Mouse (Mus musculus) c-Kit-positive CD71-positive TER-119-negative erythroid progenitor cells, embryonic 14.5 days (primary cell): ENCODE results near the gene Ctns.
A peak's percentile ranks its signal among the peaks of the same experiment; 100 is the strongest.

Experiments used
- DNase-seq: peaks from one replicate; pipeline ENCODE4 v3.0.0-alpha.2; 2013; ENCODE audit warnings: low read depth

The Ctns gene

DNA sequence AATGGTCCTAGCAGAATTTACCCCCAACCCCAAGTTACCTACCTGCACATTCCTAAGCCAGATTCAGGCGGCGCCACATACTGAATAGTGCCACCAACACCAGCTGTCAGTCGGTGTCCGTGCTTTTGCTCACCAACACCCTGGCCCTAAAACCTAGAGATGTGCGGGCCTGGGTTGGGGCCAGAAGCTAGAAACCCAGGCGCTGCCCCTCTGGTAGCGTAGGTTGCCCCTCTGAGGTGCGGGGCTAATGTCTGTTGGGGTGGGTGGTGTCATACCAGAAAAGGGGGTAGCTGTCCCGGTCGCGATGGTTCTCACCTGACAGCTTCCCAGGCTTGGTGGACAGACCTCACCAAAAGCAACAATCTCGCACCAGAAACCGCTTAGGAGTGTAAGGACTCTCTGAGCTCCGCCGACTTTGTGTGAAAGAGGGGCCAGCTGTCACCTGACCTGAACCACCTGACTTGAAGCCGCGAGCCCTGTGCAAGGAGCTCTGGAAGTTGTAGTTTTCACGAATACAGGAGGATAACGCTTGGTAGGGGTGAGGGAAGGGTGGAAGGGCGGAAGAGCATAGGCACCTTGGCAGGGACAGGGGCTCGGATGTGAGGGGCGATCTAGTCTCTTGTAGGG, at the start of gene Ctns:
Gene Ctns (minus strand): TSS at position 440 of the 627 bp plus-strand sequence.
- peak; percentile 85 for DNase-seq

DNA sequence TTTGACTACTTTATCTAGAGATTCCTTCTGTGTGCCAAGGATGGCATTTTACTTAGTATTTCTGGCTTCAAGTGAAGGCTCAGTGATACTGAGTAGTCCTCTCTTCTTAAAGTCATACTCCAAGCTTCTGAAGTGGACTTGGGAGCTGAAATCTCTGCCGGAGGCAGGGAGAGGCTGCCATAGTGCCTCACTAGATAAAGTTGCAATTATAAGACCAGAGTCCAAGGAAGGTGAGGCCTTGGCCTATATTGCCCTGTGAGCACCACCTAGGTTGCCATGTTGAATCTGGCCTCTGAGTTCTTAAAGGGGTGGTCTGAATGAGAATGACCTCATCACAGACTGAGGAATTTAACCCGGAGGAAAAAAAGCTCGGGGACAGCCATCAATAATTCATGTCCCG, 43.9 kb upstream of the Ctns start:
- DNase-seq = no peak

DNA sequence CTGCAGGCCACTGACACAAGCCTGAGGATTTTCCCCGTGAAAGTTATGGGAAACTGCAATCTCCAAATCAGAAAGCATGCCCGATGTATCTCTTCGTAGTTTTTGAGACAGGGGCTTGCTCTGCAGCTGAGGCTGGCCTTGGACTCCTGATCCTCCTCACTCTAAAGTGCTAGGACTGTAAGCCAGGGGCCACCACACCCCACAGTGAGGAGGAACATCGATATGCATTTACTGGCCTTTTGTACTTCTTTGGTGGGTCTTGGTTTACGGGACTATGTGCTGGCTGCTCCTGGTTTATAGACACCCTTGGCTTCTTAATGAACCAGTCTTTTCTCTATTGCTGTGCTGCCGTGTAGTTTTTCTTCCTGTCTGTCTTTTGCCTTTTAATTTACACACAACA, 43.4 kb upstream of the Ctns start:
- DNase-seq = no peak

DNA sequence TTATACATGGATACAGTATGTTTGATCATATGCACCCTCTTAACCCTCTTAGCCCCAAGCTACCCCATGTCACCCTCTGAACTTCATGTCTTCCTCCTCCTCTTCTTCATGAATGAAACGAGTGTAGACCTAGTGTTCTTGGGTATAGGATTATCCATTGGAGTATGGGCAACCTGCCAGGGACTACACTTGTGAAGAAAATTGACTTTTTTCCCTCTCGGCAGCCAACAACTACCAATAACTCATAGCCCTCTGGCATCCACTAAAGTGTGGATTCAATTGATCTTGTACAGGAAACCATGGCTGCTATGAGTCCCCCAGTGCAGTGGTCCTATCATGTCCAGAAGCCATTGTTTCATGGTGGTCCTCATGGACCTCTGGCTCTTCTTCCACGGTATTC, 37.9 kb upstream of the Ctns start:
- DNase-seq = no peak

DNA sequence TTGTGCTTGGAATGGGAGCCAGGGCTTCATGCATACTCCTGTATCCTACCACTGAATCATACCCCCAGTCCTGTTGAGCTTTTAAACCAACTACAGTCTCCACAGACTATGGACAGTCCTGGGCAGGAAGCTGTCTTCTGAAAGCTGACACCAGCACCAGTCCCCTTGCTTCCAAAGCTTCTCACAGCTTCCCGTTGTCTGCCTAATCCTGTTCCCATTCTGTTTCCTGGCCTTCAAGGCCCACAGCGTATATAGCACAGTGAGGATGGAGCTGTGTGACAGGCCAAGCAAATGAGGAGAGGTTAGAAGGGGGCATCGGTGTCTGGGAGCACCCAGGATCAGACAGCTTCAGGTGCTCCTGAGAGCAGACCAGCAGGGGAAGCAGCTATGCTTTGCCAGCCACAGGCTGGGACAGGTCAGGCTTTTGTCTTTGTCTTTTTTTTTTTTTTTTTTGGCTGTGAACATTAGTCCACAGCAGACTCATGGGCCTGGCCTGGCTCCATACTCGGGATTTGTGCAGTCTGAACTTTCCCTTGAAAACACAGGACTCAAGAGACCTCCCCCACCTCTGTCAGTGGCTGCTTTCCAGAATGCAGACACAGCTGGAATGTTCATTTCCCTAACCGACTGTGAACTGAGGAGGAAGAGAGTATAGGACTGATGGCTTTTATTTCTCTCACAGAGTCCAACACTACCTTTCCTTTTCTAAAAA, 37.3 kb upstream of the Ctns start:
- DNase-seq = no peak

DNA sequence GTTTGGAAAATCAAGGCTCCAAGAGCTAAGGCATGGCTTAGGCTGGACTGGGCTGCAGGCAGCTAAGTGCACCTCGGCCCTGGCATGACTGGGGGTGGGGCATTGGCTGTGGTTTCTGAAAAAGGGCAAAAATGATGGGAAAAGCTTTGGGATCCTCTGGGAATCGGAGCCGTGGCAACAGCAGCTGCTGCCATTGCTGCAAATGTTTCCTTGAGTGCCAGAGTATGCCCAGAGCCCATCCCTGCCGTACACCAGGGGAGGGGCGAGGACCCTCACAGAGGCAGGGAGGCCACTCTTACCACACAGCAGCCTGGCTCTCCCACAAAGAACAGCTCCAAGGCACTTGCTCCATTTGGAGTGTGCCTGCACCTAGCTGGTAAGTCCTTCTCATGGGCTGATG, 35.1 kb upstream of the Ctns start, which contains the start of gene Trpv1:
Gene Trpv1 (plus strand): TSS at position 301 of the 400 bp plus-strand sequence.
- DNase-seq = no peak

DNA sequence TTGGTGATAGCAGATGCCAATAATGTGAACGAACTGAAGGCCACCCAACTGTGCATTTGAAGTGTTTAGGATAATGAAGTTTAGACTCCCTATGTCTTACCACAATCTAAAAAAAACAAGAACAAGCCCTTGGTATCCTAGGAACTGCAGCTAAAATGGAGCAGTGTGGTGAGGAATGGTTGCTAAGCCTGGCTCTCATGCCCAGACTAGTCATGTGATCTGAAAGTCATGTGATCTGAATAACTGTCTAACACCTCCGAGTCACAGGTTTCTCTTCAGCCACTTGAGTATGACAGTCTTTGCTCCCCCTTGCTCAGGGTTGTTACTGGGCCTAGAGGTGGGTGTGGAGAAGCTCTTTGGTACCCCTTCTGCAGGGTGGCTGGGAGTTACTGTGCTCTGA, 33.7 kb upstream of the Ctns start:
- no peak for DNase-seq

DNA sequence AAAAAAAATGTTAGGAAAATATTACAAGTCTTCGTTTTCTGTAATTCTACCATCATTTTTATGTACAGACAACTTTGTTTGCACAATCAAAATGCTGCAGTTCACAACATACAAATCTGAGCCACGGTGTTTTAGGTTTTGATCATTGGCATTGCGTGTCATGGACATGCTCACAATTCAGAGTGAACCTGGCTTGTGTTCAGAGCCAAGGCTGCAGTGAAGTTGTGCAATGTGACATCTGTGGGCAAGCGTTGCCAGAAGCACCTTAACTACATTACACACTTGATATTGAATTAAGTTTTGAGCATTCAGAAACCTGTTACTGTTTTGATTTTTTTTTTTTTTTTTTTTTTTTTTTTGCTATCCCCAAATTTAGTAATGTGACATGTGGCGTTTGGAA, 31.2 kb upstream of the Ctns start:
- DNase-seq = no peak

DNA sequence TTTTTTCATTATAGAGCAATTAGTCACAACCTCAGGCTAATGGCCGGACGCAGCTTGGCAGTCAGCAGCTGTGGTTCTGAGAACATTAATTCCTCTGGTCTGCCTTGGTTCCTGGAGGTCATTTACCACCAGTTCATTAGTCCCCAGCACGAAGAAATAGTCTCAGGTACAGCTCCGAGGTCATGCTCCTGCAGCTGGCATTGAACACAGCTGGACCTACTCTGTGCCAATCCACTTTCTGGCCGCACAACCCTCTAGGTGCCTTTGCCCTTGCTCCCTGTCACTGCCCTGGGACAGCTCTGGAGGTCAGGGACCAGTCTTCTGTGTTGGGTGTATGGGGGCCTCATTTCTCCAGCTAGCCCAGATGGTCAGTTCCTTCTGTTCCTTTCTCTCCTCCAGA, 30.0 kb upstream of the Ctns start:
- no peak for DNase-seq

DNA sequence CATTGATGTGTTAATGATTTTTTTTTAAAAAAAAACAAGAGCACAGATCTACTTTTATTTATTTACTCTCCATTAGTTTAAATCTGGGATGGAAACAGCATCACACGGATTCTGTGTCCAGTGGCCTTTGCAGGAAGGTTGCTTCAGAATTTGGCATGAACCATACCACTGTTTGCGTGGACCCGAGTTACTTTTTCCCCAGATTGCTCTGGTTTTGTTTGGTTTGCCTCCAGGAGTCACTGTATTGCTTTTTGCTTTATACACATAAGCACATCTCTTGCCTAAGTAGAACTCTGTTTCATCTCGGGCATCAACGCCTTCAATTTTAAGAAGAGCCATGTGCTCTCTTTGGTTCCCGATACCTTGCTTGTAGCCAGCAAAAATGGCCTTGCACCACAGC, 27.0 kb upstream of the Ctns start:
- DNase-seq = no peak

DNA sequence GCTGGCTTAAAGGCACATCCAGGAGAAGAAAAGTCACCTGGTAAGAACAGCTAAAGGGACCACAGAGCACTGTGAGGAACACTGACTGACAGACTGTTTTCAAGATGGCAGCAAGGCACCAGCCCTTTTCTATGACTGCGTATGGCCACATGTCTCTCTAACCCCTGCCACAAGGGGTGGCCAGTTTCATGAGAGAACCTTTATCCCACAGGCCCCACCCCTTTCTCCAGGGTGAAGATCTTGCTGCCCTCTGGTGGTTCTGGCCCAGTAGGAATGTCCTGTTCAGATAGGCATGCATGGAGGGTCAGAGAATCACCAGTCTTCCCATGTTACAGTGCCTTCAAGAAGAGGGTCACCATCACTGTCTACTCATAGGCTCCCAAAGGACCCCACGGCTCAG, 25.1 kb upstream of the Ctns start:
- DNase-seq = peak; percentile 15

DNA sequence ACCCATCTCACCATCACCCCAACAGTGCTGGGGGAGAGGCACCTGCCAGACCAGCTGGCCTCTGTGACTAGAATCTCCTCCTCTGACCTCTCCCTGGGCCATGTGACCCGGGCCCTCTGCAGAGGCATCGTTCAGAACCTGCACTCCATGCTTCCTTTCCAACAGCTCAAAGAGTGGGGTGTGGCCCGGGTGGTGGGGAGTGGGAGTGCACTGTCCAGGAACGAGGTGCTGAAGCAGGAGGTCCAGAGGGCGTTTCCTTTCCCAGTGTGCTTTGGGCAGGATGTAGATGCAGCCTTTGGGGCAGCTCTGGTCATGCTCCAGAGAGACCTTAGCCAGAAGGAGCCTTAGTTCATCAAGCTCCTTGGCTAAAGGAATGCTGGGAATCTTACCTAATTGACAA, 24.0 kb upstream of the Ctns start:
- no peak for DNase-seq

DNA sequence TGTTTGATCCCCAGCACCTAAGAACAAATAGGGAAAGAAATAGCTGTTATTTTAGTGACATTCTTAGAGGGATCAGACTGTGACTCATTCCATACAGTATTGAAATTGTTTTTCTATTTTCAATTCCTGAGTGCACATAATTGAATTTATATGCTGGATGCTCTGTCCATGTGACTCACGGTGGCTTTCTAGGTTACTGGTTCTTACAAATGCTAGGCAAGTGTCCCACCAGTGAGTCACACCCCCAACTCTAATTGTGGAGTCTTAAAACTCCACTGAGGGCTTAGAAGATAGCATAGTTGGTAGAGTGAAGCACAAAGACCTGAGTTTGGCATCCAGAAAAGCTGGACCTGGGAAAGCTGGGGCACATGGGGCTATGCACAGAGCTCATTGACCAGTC, 21.8 kb upstream of the Ctns start:
- DNase-seq = no peak

DNA sequence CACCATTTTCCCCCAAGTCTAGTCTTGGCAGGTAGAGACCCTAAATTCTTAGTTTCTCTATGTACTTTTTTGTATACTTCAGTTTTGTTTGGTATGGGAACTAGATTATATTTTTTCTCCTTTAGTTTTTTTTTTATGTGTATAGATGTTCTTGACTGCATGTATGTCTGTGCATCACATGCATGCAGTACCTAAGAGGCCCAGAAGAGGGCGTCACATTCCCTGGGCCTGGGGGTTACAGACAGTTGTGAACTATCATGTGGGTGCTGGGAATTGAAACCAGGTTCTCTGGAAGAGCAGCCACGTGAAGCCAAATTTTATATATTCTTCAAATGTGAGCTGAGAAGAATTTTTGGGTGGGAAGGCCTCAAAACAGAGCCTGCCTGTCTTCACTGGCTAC, 20.8 kb upstream of the Ctns start:
- no peak for DNase-seq

DNA sequence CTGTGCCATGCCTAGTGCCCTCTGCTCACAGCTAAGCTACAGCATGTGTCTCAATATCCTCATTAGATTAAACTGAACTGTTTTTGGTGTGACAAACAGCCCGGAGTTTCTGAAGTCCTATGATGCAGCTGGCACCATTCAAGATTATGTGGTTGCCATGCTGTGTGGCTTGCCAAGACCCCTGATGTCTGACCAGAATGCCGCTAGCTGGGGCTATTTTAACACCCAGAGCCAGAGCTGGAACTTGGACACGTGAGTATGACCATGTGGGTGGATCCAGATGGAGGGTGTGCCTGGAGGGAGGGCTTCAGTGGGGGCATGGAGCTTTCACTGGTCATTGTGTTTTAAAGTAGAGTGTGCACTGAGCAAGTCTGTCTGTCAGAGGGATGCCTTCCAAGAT, 15.1 kb upstream of the Ctns start:
- DNase-seq = no peak

DNA sequence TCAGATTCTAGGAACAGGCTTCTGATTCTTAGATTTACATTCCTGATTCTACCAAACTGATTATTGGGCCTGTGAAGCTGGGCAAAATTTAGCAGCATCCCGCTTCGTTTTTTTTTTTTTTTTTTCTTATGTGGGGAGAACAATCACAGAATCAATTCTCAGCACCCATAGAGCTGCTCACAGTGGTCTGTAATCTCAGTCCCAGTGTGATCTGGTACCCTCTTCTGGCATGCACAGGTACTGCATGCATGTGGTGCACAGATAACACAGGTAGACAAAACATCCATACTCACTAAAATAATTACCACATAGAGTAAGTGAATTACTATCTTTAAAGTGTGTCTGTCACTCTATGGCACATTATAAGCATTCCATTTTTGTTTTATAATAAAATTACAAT, 8.8 kb upstream of the Ctns start:
- DNase-seq = no peak

DNA sequence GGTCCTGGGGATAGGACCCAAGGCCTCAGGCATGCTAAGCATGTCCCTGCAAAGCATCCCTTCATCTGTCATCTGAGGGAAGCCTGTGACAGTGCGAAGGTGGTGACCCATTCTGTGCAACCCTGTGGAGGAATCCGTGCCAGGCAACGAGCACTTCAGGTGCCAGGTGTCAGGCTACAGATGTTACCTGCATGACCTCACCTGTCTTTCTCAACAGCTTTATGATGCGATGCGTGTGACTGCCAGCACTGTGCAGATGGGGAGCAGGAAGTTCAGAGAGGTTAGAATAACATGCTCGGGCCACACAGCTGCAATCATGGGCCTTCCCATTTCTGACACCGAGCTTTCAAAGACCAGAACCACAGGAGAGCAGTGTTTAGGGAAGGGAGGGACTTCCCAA, 6.4 kb upstream of the Ctns start:
- DNase-seq = no peak

DNA sequence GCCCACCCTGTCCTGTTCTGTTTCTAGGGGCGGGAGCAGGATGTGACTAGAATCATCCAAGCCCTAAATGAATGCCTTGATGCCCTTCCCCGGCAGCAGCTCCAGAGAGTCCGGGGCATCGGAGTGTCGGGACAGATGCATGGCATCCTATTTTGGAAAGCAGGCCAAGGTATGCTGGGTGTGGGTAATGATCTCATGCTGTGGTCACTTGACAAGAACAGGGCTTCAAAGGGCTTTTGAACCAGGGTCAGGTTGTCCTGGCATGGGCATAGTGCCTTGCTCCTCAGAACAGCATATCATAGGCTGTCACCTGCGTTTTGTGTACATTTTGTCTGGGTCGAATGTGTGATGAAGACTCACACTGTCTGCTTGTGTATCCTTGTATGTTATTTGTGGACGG, 5.1 kb upstream of the Ctns start:
- DNase-seq = no peak

DNA sequence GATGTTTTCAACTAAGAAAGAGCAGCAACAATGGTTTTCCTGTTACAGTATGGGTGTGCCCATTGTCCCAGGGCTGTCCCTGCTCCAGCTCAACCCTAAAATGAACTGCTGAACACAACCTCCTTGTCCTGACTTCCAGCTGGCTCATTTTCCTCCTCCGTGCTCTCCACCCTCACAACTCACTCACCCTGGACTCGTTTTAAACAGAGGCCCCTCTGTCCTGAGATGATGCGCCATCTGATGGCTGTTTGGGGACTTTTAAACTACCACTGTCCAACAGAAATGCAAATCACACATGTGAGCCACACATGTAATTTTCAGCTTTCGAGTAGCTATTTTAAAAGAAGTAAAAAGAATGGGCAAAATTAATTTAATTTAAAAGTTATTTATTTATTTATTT, 2.8 kb upstream of the Ctns start:
- DNase-seq = no peak

DNA sequence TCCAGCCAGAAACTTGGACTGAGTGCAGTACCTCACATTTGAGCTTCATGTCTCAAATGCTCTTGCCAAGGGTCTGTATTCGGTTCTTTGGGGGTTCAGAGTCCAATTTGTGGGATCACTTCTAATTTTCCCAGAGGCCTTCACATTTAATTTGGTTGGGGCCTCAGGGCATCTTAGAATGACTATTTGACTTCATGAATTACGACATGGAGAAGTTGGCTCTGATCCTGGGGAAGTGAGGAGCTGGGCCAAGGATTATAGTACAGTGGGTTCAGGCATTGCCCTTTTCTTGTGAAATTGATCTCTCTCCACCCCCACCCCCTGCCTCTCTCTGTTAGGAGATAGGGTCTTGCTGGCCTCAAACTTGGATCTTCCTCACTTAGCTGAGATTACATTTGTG, 2.2 kb upstream of the Ctns start:
- no peak for DNase-seq

DNA sequence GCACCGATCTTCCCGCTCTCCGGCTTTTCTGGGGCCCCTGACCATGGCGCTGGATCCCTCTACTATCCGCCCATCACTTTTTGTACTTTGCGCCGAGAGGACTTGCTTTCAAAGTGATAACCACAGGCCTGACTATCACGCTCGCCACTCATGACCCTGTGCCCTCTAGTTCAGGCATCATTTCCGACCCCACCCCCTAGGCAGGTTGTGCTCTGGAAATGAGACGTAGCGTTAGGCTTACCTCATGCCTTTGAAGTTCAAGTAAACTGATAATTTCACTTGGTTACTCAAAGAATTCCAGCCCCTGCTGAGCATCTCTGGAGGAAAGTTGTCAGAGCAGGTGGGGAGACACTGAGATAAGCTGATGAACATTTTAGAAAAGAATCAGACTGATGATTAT, 1.0 kb upstream of the Ctns start:
- DNase-seq = peak; percentile 38

DNA sequence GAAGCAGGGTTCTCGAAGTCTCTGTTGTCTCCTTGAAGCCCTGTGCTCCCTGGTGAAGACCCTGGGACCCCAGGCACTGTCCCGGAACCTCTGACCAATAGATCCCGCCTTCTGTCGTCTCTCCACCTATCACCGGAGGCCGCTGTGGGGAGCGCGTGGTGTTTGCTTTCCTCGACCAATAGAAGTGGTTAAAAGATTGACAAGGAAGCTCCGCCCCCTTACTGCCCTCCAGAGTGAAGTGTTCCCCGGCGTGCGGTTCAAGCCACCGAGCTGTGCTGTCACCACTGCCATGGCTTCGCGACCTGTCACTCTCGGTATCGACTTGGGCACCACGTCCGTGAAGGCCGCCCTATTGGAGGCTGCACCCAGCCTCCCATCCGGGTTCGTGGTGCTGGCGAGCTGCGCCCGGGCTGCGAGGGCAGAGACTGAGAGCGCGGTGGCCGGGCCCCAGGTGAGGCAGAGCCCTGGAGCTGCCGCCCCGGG, 429 bp upstream of the Ctns start, which contains the start of gene Shpk:
Gene Shpk (plus strand): TSS at position 231 of the 483 bp plus-strand sequence.
- DNase-seq = peak; percentile 95

DNA sequence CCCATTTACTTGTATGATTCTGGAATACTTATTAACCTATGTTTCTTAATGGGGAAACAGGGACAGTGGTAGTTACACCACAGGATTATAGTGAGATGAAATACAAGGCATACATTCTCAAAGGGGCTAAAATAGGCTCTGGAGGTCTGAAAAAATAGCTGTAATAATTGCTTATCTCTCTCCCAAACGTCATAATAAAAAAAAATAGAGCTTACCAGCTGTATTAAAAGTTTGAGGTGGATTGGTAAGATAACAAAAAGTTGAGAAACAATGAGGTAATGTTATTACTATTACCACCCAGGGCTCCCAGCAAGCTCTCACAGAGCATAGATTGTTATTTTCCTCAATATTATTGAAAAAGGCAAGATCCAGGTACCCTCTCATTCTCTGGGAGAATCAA, 652 bp downstream of the Ctns start:
- DNase-seq = no peak

DNA sequence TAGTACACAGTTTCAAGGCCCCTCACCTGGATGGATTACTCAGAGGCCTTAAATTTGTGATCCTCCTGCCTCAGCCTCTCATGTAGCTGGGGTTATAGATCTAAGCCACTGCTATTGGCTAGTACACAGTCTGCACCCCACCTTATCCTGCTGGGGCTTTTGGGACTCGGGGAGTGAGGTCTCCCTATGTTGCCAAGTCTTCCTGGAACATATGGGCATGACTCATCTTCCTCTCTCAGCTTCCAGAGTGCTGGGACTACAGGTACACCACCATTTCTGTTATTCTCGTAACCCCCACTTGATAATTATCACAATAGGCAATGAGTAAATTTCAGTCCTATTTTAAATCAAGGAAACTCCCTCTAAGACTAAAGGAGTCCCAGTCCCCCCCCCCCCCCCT, 4.4 kb downstream of the Ctns start:
- no peak for DNase-seq
